Mouse (Mus musculus): ENCODE measurements around the gene Slco3a1. TPM values are rescaled to one million over a fixed set of nuclear protein-coding genes. Genes with fewer than 3 reads are reported as not detected.
A peak's percentile ranks its signal among the peaks of the same experiment; 100 is the strongest.

Gene Slco3a1
- polyA plus RNA-seq, 1 experiment, result 5.8 TPM

GRCm38 (mm10) chr7:74432950-74433349 lies 121.6 kb downstream of the Slco3a1 start:
- Histone ChIP-seq H3K4me1 (ENCODE audit: control insufficient read depth, insufficient read depth, low read length) (no peaks in the 10 kb centered on the region), H3K4me3 (replicated peaks; ENCODE audit: control insufficient read depth, low read depth, low read length) (no peak overlapping the region), H3K27ac (ENCODE audit: control insufficient read depth, insufficient read depth, low read depth, low read length, poor library complexity) (no peak overlapping the region)
- TF ChIP-seq CTCF (IDR thresholded peaks at IDR 0.05; ENCODE audit: control insufficient read depth, insufficient read depth, low read length), result no peak
- TF ChIP-seq POLR2A (IDR thresholded peaks at IDR 0.05; ENCODE audit: borderline replicate concordance, control insufficient read depth, low read depth, low read length), result no peak
- WGBS, result 86% methylated on average over 2 of the region's 2 CpGs

GRCm38 (mm10) chr7:74429252-74429651 lies 125.3 kb downstream of the Slco3a1 start:
- TF ChIP-seq POLR2A (IDR thresholded peaks at IDR 0.05; ENCODE audit: borderline replicate concordance, control insufficient read depth, low read depth, low read length) (no peak), CTCF (IDR thresholded peaks at IDR 0.05; ENCODE audit: control insufficient read depth, insufficient read depth, low read length) (no peak)
- Histone ChIP-seq H3K27ac (ENCODE audit: control insufficient read depth, insufficient read depth, low read depth, low read length, poor library complexity) (no peak overlapping the region), H3K4me3 (replicated peaks; ENCODE audit: control insufficient read depth, low read depth, low read length) (no peak overlapping the region), H3K4me1 (ENCODE audit: control insufficient read depth, insufficient read depth, low read length) (no peaks in the 10 kb centered on the region; the same call in 1 of the 2 replicates)
- WGBS, result 77% methylated on average over 3 of the region's 3 CpGs

GRCm38 (mm10) chr7:74427135-74427534 lies 127.4 kb downstream of the Slco3a1 start:
- TF ChIP-seq POLR2A (IDR thresholded peaks at IDR 0.05; ENCODE audit: borderline replicate concordance, control insufficient read depth, low read depth, low read length), result no peak
- 0% methylated on average over 1 of the region's 1 CpGs for WGBS

GRCm38 (mm10) chr7:74425941-74426340 lies 128.6 kb downstream of the Slco3a1 start:
- TF ChIP-seq POLR2A (IDR thresholded peaks at IDR 0.05; ENCODE audit: borderline replicate concordance, control insufficient read depth, low read depth, low read length), result no peak
- no peak for TF ChIP-seq CTCF (IDR thresholded peaks at IDR 0.05; ENCODE audit: control insufficient read depth, insufficient read depth, low read length)
- H3K27ac ChIP-seq (ENCODE audit: control insufficient read depth, insufficient read depth, low read depth, low read length, poor library complexity), result no peak overlapping the region
- WGBS, result 63% methylated on average over 1 of the region's 1 CpGs
- H3K4me1 ChIP-seq (ENCODE audit: control insufficient read depth, insufficient read depth, low read length), result no peaks in the 10 kb centered on the region; the same call in 1 of the 2 replicates
- H3K4me3 ChIP-seq (replicated peaks; ENCODE audit: control insufficient read depth, low read depth, low read length), result no peak overlapping the region

More at GRCm38 (mm10) chr7:74427135-74427534, 127.4 kb downstream of the Slco3a1 start:
- Histone ChIP-seq H3K4me1 (ENCODE audit: control insufficient read depth, insufficient read depth, low read length) (no peaks in the 10 kb centered on the region; the same call in 1 of the 2 replicates), H3K27ac (ENCODE audit: control insufficient read depth, insufficient read depth, low read depth, low read length, poor library complexity) (no peak overlapping the region), H3K4me3 (replicated peaks; ENCODE audit: control insufficient read depth, low read depth, low read length) (no peak overlapping the region)

- 19% methylated on average over 9 of the region's 9 CpGs for WGBS
- H3K4me1 ChIP-seq (ENCODE audit: control insufficient read depth, insufficient read depth, low read length), result no peaks in the 10 kb centered on the region; the same call in 1 of the 2 replicates
- peak; percentile 25; the same call in 1 of the 2 replicates for TF ChIP-seq CTCF (IDR thresholded peaks at IDR 0.05; ENCODE audit: control insufficient read depth, insufficient read depth, low read length)
- no peak for TF ChIP-seq POLR2A (IDR thresholded peaks at IDR 0.05; ENCODE audit: borderline replicate concordance, control insufficient read depth, low read depth, low read length)
- H3K27ac ChIP-seq (ENCODE audit: control insufficient read depth, insufficient read depth, low read depth, low read length, poor library complexity), result no peak overlapping the region
- H3K4me3 ChIP-seq (replicated peaks; ENCODE audit: control insufficient read depth, low read depth, low read length), result no peak overlapping the region
Measured at GRCm38 (mm10) chr7:74423928-74424850, 130.4 kb downstream of the Slco3a1 start.

GRCm38 (mm10) chr7:74423316-74423715 lies 131.3 kb downstream of the Slco3a1 start:
- TF ChIP-seq POLR2A (IDR thresholded peaks at IDR 0.05; ENCODE audit: borderline replicate concordance, control insufficient read depth, low read depth, low read length), result no peak
- no peak for TF ChIP-seq CTCF (IDR thresholded peaks at IDR 0.05; ENCODE audit: control insufficient read depth, insufficient read depth, low read length)
- no peak overlapping the region for H3K27ac ChIP-seq (ENCODE audit: control insufficient read depth, insufficient read depth, low read depth, low read length, poor library complexity)
- no peaks in the 10 kb centered on the region; the same call in 1 of the 2 replicates for H3K4me1 ChIP-seq (ENCODE audit: control insufficient read depth, insufficient read depth, low read length)
- H3K4me3 ChIP-seq (replicated peaks; ENCODE audit: control insufficient read depth, low read depth, low read length), result no peak overlapping the region
- 53% methylated on average over 3 of the region's 3 CpGs for WGBS

- no peak for TF ChIP-seq CTCF (IDR thresholded peaks at IDR 0.05; ENCODE audit: control insufficient read depth, insufficient read depth, low read length)
- TF ChIP-seq POLR2A (IDR thresholded peaks at IDR 0.05; ENCODE audit: borderline replicate concordance, control insufficient read depth, low read depth, low read length), result no peak
- H3K27ac ChIP-seq (ENCODE audit: control insufficient read depth, insufficient read depth, low read depth, low read length, poor library complexity), result no peak overlapping the region
- WGBS, result 72% methylated on average over 2 of the region's 2 CpGs
- no peaks in the 10 kb centered on the region; the same call in 1 of the 2 replicates for H3K4me1 ChIP-seq (ENCODE audit: control insufficient read depth, insufficient read depth, low read length)
- no peak overlapping the region for H3K4me3 ChIP-seq (replicated peaks; ENCODE audit: control insufficient read depth, low read depth, low read length)
Measured at GRCm38 (mm10) chr7:74422731-74423130, 131.8 kb downstream of the Slco3a1 start.

GRCm38 (mm10) chr7:74422002-74422401 lies 132.6 kb downstream of the Slco3a1 start:
- Histone ChIP-seq H3K27ac (ENCODE audit: control insufficient read depth, insufficient read depth, low read depth, low read length, poor library complexity) (no peak overlapping the region), H3K4me3 (replicated peaks; ENCODE audit: control insufficient read depth, low read depth, low read length) (no peak overlapping the region), H3K4me1 (ENCODE audit: control insufficient read depth, insufficient read depth, low read length) (no peaks in the 10 kb centered on the region; the same call in 1 of the 2 replicates)
- 39% methylated on average over 13 of the region's 13 CpGs for WGBS
- TF ChIP-seq POLR2A (IDR thresholded peaks at IDR 0.05; ENCODE audit: borderline replicate concordance, control insufficient read depth, low read depth, low read length), result no peak
- TF ChIP-seq CTCF (IDR thresholded peaks at IDR 0.05; ENCODE audit: control insufficient read depth, insufficient read depth, low read length), result no peak

Data from bone marrow, adult 2 months (tissue).